Mouse (Mus musculus) olfactory bulb, adult 2 months (tissue): Measurements from ENCODE around the gene Ube2h.

ENCODE experiments used
- CTCF ChIP-seq: fragments of 200-500 bp; IDR thresholded peaks from 2 replicates; pipeline ENCODE4 v1.5.1; 2012; ENCODE audit warnings: low read depth, mild to moderate bottlenecking, low read length, moderate library complexity; ENCODE audit not compliant: insufficient read depth
- POLR2A ChIP-seq: fragments of 200-500 bp; IDR thresholded peaks from 2 replicates; pipeline ENCODE4 v1.6.1; 2012; ENCODE audit warnings: mild to moderate bottlenecking, low read depth, low read length, moderate library complexity; ENCODE audit not compliant: insufficient read depth

- no peak for TF ChIP-seq CTCF
- no peak for TF ChIP-seq POLR2A
These were observed 125.3 kb downstream of the Ube2h start for GRCm38 (mm10) chr6:30179046-30179445.
